Comparison of ENCODE assay signal across 16 mouse cellular contexts in the genomic region with DNA sequence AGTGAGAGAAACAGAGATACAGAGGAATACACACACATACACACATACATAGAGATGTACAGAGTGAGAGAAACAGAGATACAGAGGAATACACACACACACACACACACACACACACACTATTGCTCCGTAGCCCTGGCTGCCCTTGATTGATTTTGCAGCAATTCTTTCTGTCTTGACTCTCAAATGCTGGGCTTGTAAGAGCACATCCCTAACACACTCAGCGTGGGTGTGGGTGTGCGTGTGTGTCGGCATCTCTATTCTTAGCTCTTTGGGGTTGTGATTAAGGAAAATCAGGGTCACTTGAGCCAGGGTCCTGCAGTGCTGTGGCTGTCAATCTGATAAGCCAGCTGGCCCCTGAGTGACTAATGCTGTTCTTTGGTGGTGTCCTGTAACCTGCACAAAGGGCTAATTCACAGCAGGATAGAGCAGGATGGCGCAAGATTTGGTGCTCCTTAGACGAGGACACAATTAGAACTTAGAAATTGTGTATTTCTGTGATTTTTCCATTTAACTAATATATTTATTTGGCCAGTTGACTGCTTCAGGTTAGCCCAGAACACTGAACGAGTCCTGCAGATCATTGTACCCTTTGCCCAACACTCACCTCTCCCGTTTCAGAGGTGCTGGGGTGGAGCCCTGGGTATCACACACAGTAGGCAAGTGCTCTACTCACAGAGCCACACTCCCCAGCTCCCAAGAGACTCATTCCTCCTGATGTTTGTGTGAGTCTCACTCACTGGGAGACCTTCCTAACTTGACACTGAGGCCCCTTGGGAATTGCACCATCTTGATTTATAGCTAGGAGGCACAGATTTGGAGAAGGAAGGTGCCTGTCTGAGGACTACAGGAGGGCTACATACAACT. TPM values are rescaled to one million over a fixed set of nuclear protein-coding genes. Genes with fewer than 3 reads are reported as not detected.
DNase-seq lines count a peak whose midpoint lies in the region; ATAC-seq lines count a peak whose summit lies in the region.
"Had no signal": no experiment of that assay in that cellular context is flagged by ENCODE, and none has a peak within 500 bp of the region (broad histone marks: within the 10 kb centered on the region; RNA-seq: fewer than 3 reads in every experiment).

No protein-coding gene starts in this region.

- 58% methylated on average over 8 of the region's 8 CpGs for WGBS in forebrain, embryonic 12.5 days
- WGBS in forebrain, embryonic 14.5 days: 67% methylated on average over 8 of the region's 8 CpGs
- WGBS in hindbrain, embryonic 10.5 days: 47% methylated on average over 8 of the region's 8 CpGs
- 46% methylated on average over 8 of the region's 8 CpGs for WGBS in hindbrain, embryonic 11.5 days

- H3K4me1 ChIP-seq in forebrain, embryonic 12.5 days: peaks cover 13% of the 10 kb centered on the region
- H3K4me1 ChIP-seq in forebrain, embryonic 14.5 days (ENCODE audit: control insufficient read depth, insufficient read depth, low read length): no peaks in the 10 kb centered on the region
- H3K4me1 ChIP-seq in hindbrain, embryonic 10.5 days (replicated peaks): peaks cover 34% of the 10 kb centered on the region
- H3K4me1 ChIP-seq in hindbrain, embryonic 11.5 days (replicated peaks; ENCODE audit: control insufficient read depth, insufficient read depth, low read length): peaks cover 3% of the 10 kb centered on the region; the same call in 1 of the 2 replicates

- H3K4me2 ChIP-seq in forebrain, embryonic 12.5 days: no peak overlapping the region
- no peak overlapping the region for H3K4me2 ChIP-seq in forebrain, embryonic 14.5 days (ENCODE audit: low read length)
- H3K4me2 ChIP-seq in hindbrain, embryonic 11.5 days (replicated peaks; ENCODE audit: low read depth, low read length): no peak overlapping the region
- H3K4me2 ChIP-seq: liver, embryonic 11.5 days had no signal

- no peak for DNase-seq in forebrain, embryonic 14.5 days (ENCODE audit: low spot score)
- no peak for DNase-seq in hindbrain, embryonic 10.5 days (ENCODE audit: low spot score)
- DNase-seq in hindbrain, embryonic 11.5 days (ENCODE audit: low spot score): no peak
- DNase-seq in 3134 (ENCODE audit: extremely low read depth, insufficient read length, low spot score) (peak; percentile 57), adipocyte (ENCODE audit: low spot score) (peak; percentile 74), liver (no peak)
- DNase-seq in lung, postnatal 4 days: no peak
- DNase-seq: adrenal gland, postnatal 10 days; kidney, adult 9 months; thymus, postnatal 25 days had no signal

- H3K4me3 ChIP-seq in forebrain, embryonic 12.5 days (replicated peaks): no peak overlapping the region
- H3K4me3 ChIP-seq in forebrain, embryonic 14.5 days (ENCODE audit: low read depth, low read length): no peak overlapping the region
- no peak overlapping the region for H3K4me3 ChIP-seq in hindbrain, embryonic 10.5 days
- H3K4me3 ChIP-seq in hindbrain, embryonic 11.5 days (ENCODE audit: low read depth, low read length): no peak overlapping the region
- H3K4me3 ChIP-seq: erythroblast, embryonic 14.5 days; left cerebral cortex, adult 2 months had no signal

- H3K9ac ChIP-seq in forebrain, embryonic 12.5 days: no peak overlapping the region
- no peak overlapping the region for H3K9ac ChIP-seq in forebrain, embryonic 14.5 days (ENCODE audit: low read length)
- H3K9ac ChIP-seq in hindbrain, embryonic 11.5 days (ENCODE audit: low read depth, low read length): no peak overlapping the region

- no peak for ATAC-seq in forebrain, embryonic 12.5 days (ENCODE audit: low FRiP score)
- ATAC-seq in forebrain, embryonic 14.5 days: no peak
- no peak for ATAC-seq in hindbrain, embryonic 11.5 days (ENCODE audit: low FRiP score)
- ATAC-seq: CD4-positive, CD25-positive, alpha-beta regulatory T cell, adult 4 months; lung, postnatal 0 days had no signal

- no peaks in the 10 kb centered on the region for H3K36me3 ChIP-seq in forebrain, embryonic 12.5 days (replicated peaks)
- H3K36me3 ChIP-seq in forebrain, embryonic 14.5 days (ENCODE audit: control insufficient read depth, insufficient read depth, low read length): no peaks in the 10 kb centered on the region
- no peaks in the 10 kb centered on the region for H3K36me3 ChIP-seq in hindbrain, embryonic 10.5 days
- no peaks in the 10 kb centered on the region for H3K36me3 ChIP-seq in hindbrain, embryonic 11.5 days (ENCODE audit: control insufficient read depth, insufficient read depth, low read length)

- no peaks in the 10 kb centered on the region for H3K27me3 ChIP-seq in forebrain, embryonic 12.5 days
- H3K27me3 ChIP-seq in forebrain, embryonic 14.5 days (replicated peaks; ENCODE audit: control insufficient read depth, insufficient read depth, low read length): no peaks in the 10 kb centered on the region
- H3K27me3 ChIP-seq in hindbrain, embryonic 10.5 days (ENCODE audit: insufficient read depth, poor library complexity, severe bottlenecking): no peaks in the 10 kb centered on the region
- no peaks in the 10 kb centered on the region for H3K27me3 ChIP-seq in hindbrain, embryonic 11.5 days (ENCODE audit: control insufficient read depth, insufficient read depth, low read length)

- H3K27ac ChIP-seq in forebrain, embryonic 12.5 days: 0 out of 2 replicates have a peak overlapping the region, but pooled peaks have one; percentile 13
- H3K27ac ChIP-seq in forebrain, embryonic 14.5 days (ENCODE audit: low read depth, low read length): no peak overlapping the region
- peak overlapping the region; percentile 75 for H3K27ac ChIP-seq in hindbrain, embryonic 10.5 days
- no peak overlapping the region for H3K27ac ChIP-seq in hindbrain, embryonic 11.5 days (ENCODE audit: low read depth, low read length)
- H3K27ac ChIP-seq: left cerebral cortex, adult 2 months had no signal

- no peaks in the 10 kb centered on the region for H3K9me3 ChIP-seq in forebrain, embryonic 12.5 days
- H3K9me3 ChIP-seq in forebrain, embryonic 14.5 days (replicated peaks; ENCODE audit: control insufficient read depth, low read length): no peaks in the 10 kb centered on the region
- no peaks in the 10 kb centered on the region for H3K9me3 ChIP-seq in hindbrain, embryonic 10.5 days
- no peaks in the 10 kb centered on the region for H3K9me3 ChIP-seq in hindbrain, embryonic 11.5 days (ENCODE audit: control insufficient read depth, low read length)

RNA-seq across cellular contexts. Expression of gene Cdkn1a, which starts 27.4 kb away (rescaled TPM):
- polyA plus RNA-seq in forebrain, embryonic 12.5 days (2016; fragmentation: Nextera tagmentation; extraction: Ambion mirVana): 29.6 and 34.0 TPM in 2 replicates
- 41.0 and 43.3 TPM in 2 replicates for polyA plus RNA-seq in forebrain, embryonic 14.5 days (2014; fragmentation: Nextera tagmentation; extraction: Ambion mirVana)
- 29.9 and 36.0 TPM in 2 replicates for polyA plus RNA-seq in hindbrain, embryonic 10.5 days (2016; fragmentation: Nextera tagmentation; extraction: Ambion mirVana)
- 33.4 and 36.8 TPM in 2 replicates for polyA plus RNA-seq in hindbrain, embryonic 11.5 days (2014; fragmentation: Nextera tagmentation; extraction: Ambion mirVana)

RNA-seq across cellular contexts. Expression of gene Srsf3, which starts 30.9 kb away (rescaled TPM):
- polyA plus RNA-seq in forebrain, embryonic 12.5 days (2016; fragmentation: Nextera tagmentation; extraction: Ambion mirVana): 852 and 860 TPM in 2 replicates
- polyA plus RNA-seq in forebrain, embryonic 14.5 days (2014; fragmentation: Nextera tagmentation; extraction: Ambion mirVana): 712 and 729 TPM in 2 replicates
- 723 and 795 TPM in 2 replicates for polyA plus RNA-seq in hindbrain, embryonic 10.5 days (2016; fragmentation: Nextera tagmentation; extraction: Ambion mirVana)
- polyA plus RNA-seq in hindbrain, embryonic 11.5 days (2014; fragmentation: Nextera tagmentation; extraction: Ambion mirVana): 847 and 854 TPM in 2 replicates

RNA-seq across cellular contexts. Expression of gene Rab44, which starts 50.6 kb away (rescaled TPM):
- 0.09 TPM in 1 of 2 replicates, not detected in the other for polyA plus RNA-seq in forebrain, embryonic 12.5 days (2016; fragmentation: Nextera tagmentation; extraction: Ambion mirVana)
- not detected in 2 replicates for polyA plus RNA-seq in forebrain, embryonic 14.5 days (2014; fragmentation: Nextera tagmentation; extraction: Ambion mirVana)
- polyA plus RNA-seq in hindbrain, embryonic 10.5 days (2016; fragmentation: Nextera tagmentation; extraction: Ambion mirVana): 0.04 TPM in 1 of 2 replicates, not detected in the other
- polyA plus RNA-seq in hindbrain, embryonic 11.5 days (2014; fragmentation: Nextera tagmentation; extraction: Ambion mirVana): 0.45 TPM in 1 of 2 replicates, not detected in the other
- polyA plus RNA-seq: CD4-positive, CD25-positive, alpha-beta regulatory T cell, adult 4 months had no signal

RNA-seq across cellular contexts. Expression of gene Stk38, which starts 55.6 kb away (rescaled TPM):
- 149 and 154 TPM in 2 replicates for polyA plus RNA-seq in forebrain, embryonic 12.5 days (2016; fragmentation: Nextera tagmentation; extraction: Ambion mirVana)
- polyA plus RNA-seq in forebrain, embryonic 14.5 days (2014; fragmentation: Nextera tagmentation; extraction: Ambion mirVana): 81.7 and 94.8 TPM in 2 replicates
- polyA plus RNA-seq in hindbrain, embryonic 10.5 days (2016; fragmentation: Nextera tagmentation; extraction: Ambion mirVana): 131 and 133 TPM in 2 replicates
- polyA plus RNA-seq in hindbrain, embryonic 11.5 days (2014; fragmentation: Nextera tagmentation; extraction: Ambion mirVana): 141 and 151 TPM in 2 replicates

Comparison
In these comparisons a context has a peak if more than half of its experiments do, and no peak if none do; other contexts are left out.
1. H3K27ac ChIP-seq: peak in forebrain, embryonic 12.5 days (single experiment) and hindbrain, embryonic 10.5 days (single experiment); none in forebrain, embryonic 14.5 days (single experiment) and hindbrain, embryonic 11.5 days (single experiment).
2. DNase-seq: peak in 3134 (single experiment) and adipocyte (single experiment); none in forebrain, embryonic 14.5 days (single experiment), hindbrain, embryonic 10.5 days (single experiment), hindbrain, embryonic 11.5 days (single experiment), liver (single experiment) and lung, postnatal 4 days (0 of 2).